Mouse (Mus musculus) heart, embryonic 14.5 days (tissue): ENCODE measurements around the gene Luc7l3. TPM values are rescaled to one million over a fixed set of nuclear protein-coding genes. Genes with fewer than 3 reads are reported as not detected.

ENCODE experiments used
- ATAC-seq: fragments of 200-750 bp; cut with Nextera tagmentation; 2 replicates; pipeline ENCODE4 v1.8.0; 2017; ENCODE audit warnings: low read depth, moderate TSS enrichment; ENCODE audit not compliant: insufficient number of reproducible peaks, insufficient read depth, low FRiP score
- H3K27ac ChIP-seq, 2 experiments: fragments of 200-500 bp in 1 of 2; fragments of 300-500 bp in 1 of 2; sonication (generic) in 1 of 2; replicated peaks in 1 of 2; 2 replicates each; pipeline ENCODE4 v1.5.1; 2012 to 2014; ENCODE audit warnings: low read depth in 2 of 2, low read length in 2 of 2, control low read depth in 1 of 2, mild to moderate bottlenecking in 1 of 2, mixed read lengths in 1 of 2; ENCODE audit not compliant: control insufficient read depth in 1 of 2, insufficient read depth in 1 of 2
- H3K27me3 ChIP-seq: fragments of 300-500 bp; sonication (generic); 2 replicates; pipeline ENCODE4 v1.6.1; 2014; ENCODE audit warnings: mild to moderate bottlenecking, low read length, control low read depth; ENCODE audit not compliant: control insufficient read depth, insufficient read depth
- H3K36me3 ChIP-seq: fragments of 300-500 bp; sonication (generic); 2 replicates; pipeline ENCODE4 v1.6.1; 2014; ENCODE audit warnings: mild to moderate bottlenecking, control low read depth, low read length, mixed read lengths; ENCODE audit not compliant: control insufficient read depth, insufficient read depth
- H3K4me1 ChIP-seq, 2 experiments: fragments of 200-500 bp in 1 of 2; fragments of 300-500 bp in 1 of 2; sonication (generic) in 1 of 2; 2 replicates each; pipeline ENCODE4 v1.6.1; 2012 to 2014; ENCODE audit warnings: low read length in 2 of 2, control low read depth in 1 of 2, mixed read lengths in 1 of 2; ENCODE audit not compliant: control insufficient read depth in 2 of 2, insufficient read depth in 2 of 2
- H3K4me2 ChIP-seq: fragments of 300-500 bp; sonication (generic); 2 replicates; pipeline ENCODE4 v1.6.1; 2014; ENCODE audit warnings: mild to moderate bottlenecking, low read length
- H3K4me3 ChIP-seq, 2 experiments: fragments of 200-500 bp in 1 of 2; fragments of 300-500 bp in 1 of 2; sonication (generic) in 1 of 2; 2 replicates each; pipeline ENCODE4 v1.5.1; 2012 to 2014; ENCODE audit warnings: low read length in 2 of 2, mild to moderate bottlenecking in 2 of 2, control low read depth in 1 of 2, low read depth in 1 of 2, moderate library complexity in 1 of 2; ENCODE audit not compliant: control insufficient read depth in 1 of 2, insufficient read depth in 1 of 2
- H3K9ac ChIP-seq: fragments of 300-500 bp; sonication (generic); 2 replicates; pipeline ENCODE4 v1.6.1; 2014; ENCODE audit warnings: mild to moderate bottlenecking, low read length
- H3K9me3 ChIP-seq: fragments of 300-500 bp; sonication (generic); 2 replicates; pipeline ENCODE4 v1.6.1; 2016; ENCODE audit warnings: low read length, control low read depth; ENCODE audit not compliant: control insufficient read depth
- WGBS: fragments of 180-500 bp; shearing (Covaris S2); extraction: QIAGEN DNeasy Blood & Tissue Kit; methylation state at CpG from one replicate; pipeline ENCODE4 v1.1.7; 2014; 5-methylcytosine and 5-hydroxymethylcytosine counted together
- polyA plus RNA-seq: library from polyadenylated mRNA; unstranded; fragments of >200 nt; fragmentation: Nextera tagmentation; extraction: Ambion mirVana; gene quantifications from 2 replicates; pipeline ENCODE4 v1.2.1, GENCODE M21; 2014

Luc7l3 gene
- polyA plus RNA-seq, 1 experiment from 2014 or later, result 61.9 TPM

DNA sequence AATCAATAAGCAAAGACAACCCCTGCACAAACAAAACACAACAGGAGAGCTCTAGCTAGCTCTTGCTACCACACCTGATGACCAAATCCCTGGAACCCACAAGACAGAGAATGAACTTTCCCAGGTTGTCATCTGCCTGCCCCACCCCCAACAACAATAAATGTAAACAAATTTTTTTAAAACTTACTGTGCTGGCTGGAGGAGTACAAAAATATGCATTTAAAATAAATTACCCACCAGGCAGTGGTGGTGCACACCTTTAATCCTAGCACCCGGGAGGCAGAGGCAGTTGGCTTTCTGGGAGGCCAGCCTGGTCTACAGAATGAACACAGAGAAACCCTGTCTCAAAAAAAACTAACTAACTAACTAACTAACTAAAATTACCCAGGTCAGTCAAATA is 4.8 kb downstream of the Luc7l3 start:
- Histone ChIP-seq H3K9me3 (no peaks in the 10 kb centered on the region), H3K4me1 (peaks cover 4 to 61% of the 10 kb centered on the region in 2 experiments; a peak in 3 of 4 replicates), H3K36me3 (peaks cover 10% of the 10 kb centered on the region; the same call in 1 of the 2 replicates), H3K4me2 (no peak overlapping the region), H3K27me3 (no peaks in the 10 kb centered on the region), H3K4me3 (no peak overlapping the region), H3K27ac (no peak overlapping the region), H3K9ac (no peak overlapping the region)
- 74% methylated on average over 1 of the region's 1 CpGs for WGBS
- ATAC-seq, result no peak

DNA sequence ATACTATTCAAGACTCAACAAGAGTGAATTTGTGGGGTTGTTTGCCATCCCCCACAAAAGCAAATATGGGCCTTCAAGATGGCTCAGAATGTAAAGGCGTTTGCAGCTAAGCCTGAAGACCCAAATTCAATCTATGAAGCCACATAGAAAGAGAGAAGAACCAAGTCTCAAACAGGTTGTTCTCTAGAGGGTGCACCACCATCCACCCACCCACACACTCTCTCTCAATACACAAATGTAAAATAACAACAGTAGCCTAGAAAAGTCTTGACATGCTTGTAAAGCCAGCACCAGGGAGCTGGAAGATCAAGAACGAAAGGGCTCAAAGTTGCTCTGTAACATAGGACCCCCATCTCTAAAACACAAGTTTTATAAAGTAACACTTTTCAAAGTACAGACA is 5.3 kb downstream of the Luc7l3 start:
- H3K27ac ChIP-seq, result no peak overlapping the region
- 74% methylated on average over 2 of the region's 2 CpGs for WGBS

DNA sequence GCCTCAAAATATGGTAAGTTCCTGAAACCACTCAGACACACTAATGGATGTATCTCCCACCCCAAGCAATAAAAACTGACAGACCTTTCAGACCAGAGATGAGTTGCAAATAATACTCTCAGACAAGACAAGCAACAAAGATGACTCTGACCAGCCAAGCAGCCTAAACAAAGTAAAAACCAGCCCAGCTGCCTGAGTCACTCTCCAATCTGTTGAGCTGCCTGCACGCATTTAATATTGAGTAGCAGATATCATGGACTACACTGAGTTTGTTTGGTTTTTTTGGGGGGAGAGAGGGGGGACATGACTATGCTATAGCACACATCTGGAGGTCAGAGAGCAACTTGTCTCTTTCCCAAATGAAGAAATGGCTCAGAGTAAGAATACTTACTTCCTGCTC is 6.5 kb downstream of the Luc7l3 start:
- Histone ChIP-seq H3K4me2 (no peak overlapping the region), H3K9me3 (no peaks in the 10 kb centered on the region), H3K36me3 (peaks cover 10% of the 10 kb centered on the region; the same call in 1 of the 2 replicates), H3K27ac (peak overlapping the region in 1 of 2 experiments; percentile 25; a peak in 1 of 4 replicates), H3K4me1 (peaks cover 4 to 59% of the 10 kb centered on the region in 2 experiments; a peak in 3 of 4 replicates), H3K4me3 (no peak overlapping the region), H3K9ac (no peak overlapping the region), H3K27me3 (no peaks in the 10 kb centered on the region)
- ATAC-seq, result no peak
- WGBS, result 38% methylated on average over 1 of the region's 1 CpGs

More for the DNA sequence above, 5.3 kb downstream of the Luc7l3 start:
- Histone ChIP-seq H3K9me3 (no peaks in the 10 kb centered on the region), H3K36me3 (peaks cover 10% of the 10 kb centered on the region; the same call in 1 of the 2 replicates), H3K9ac (no peak overlapping the region), H3K4me2 (no peak overlapping the region), H3K27me3 (no peaks in the 10 kb centered on the region), H3K4me3 (no peak overlapping the region), H3K4me1 (peaks cover 4 to 61% of the 10 kb centered on the region in 2 experiments; a peak in 3 of 4 replicates)
- ATAC-seq, result no peak

DNA sequence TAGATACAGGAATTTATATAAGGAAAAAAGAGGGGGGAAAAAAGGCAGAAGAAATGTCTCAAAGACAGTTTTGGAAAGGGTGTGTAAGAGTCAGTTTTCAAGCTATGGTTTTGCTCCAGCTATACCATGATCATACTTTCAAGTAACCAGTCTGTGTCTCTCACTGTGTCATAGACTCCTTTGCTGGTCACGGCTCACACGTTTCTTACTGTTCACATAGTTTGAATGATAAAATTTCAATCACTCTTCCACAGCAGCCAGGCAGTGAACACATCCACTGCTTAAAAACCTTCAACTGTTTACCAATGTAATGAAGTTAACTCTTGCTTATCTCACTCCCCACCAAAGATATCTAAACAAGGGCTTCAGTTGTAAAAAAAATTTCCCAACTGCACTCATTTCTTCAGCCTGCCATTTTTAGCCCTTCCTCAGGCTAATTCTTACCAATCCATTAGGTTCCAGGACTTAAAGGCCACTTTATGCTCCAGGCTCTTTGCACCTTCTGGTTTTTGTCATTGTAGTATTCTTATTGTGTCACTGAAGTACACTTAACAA is 7.6 kb downstream of the Luc7l3 start:
- Histone ChIP-seq H3K9ac (no peak overlapping the region), H3K27ac (peak overlapping the region; percentile 26 to 39; a peak in 2 of 4 replicates), H3K9me3 (no peaks in the 10 kb centered on the region), H3K27me3 (no peaks in the 10 kb centered on the region), H3K4me3 (no peak overlapping the region), H3K4me1 (peaks cover 4 to 48% of the 10 kb centered on the region in 2 experiments; a peak in 3 of 4 replicates), H3K4me2 (no peak overlapping the region), H3K36me3 (peaks cover 11% of the 10 kb centered on the region)
- no peak for ATAC-seq
- 39% methylated on average over 2 of the region's 2 CpGs for WGBS

DNA sequence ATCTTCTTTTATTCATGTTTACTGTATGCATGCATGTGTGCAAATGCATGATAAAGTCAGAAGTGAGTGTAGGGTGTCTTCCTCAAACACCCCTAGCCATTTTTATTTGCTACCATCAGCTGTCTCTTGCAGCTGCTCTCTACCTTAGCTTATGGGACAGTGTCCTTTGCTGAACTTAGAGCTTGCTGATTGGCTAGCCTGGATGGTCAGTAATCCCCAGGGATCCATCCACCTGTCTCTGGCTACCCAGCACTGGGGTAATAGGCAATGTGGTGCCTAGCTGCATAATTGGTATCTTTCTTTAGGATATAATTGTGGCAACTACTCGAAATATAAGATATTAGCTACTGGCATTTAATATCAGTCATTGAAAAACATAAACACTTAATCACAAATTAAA is 9.1 kb downstream of the Luc7l3 start:
- H3K9me3 ChIP-seq, result no peaks in the 10 kb centered on the region
- H3K27me3 ChIP-seq, result no peaks in the 10 kb centered on the region
- peaks cover 23% of the 10 kb centered on the region for H3K36me3 ChIP-seq
- H3K9ac ChIP-seq, result no peak overlapping the region
- 88% methylated on average over 1 of the region's 1 CpGs for WGBS
- no peak for ATAC-seq
- peaks cover 4 to 43% of the 10 kb centered on the region in 2 experiments; a peak in 3 of 4 replicates for H3K4me1 ChIP-seq
- no peak overlapping the region for H3K4me3 ChIP-seq
- no peak overlapping the region for H3K27ac ChIP-seq
- no peak overlapping the region for H3K4me2 ChIP-seq

DNA sequence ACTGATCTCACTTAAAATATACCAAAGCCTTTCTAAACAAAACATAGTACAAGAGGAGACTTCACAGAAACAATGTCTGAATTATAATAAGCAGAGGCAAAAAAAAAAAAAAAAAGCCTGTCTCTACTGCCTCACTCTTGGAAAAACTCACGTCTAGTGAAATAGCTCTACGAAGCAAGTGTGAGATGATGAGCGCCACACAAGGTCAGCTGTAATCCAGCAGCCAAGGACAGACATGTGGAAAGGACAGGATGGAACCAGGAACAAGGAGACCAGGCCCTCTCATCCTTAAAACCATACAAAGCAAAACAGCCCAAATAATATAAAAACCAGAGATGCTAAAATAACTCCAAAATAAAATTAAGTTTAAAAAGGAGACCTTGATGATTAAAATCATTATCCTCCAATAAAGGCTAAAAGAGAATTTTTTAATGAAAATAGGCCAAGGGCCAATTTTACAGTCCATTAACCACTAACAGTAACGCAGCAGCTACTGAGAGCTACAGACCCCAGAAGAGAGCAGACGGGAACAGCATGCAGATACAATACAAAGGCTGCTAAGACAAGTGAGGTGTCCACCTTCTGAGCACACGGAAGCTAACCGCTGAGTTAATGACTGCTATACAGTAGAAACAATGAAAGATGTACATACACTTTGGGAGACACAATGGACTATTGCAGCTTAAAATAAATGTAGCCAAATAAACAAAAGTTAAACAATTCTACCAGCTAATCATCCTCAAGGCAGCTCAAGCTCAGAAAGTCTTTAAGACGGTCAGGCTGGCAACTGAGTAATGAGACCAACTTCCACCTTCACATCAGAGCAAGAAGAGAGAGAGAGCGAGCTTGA is 26.6 kb downstream of the Luc7l3 start:
- no peak overlapping the region for H3K9ac ChIP-seq
- no peaks in the 10 kb centered on the region for H3K4me1 ChIP-seq
- peaks cover 99% of the 10 kb centered on the region for H3K36me3 ChIP-seq
- no peak overlapping the region for H3K27ac ChIP-seq
- H3K27me3 ChIP-seq, result no peaks in the 10 kb centered on the region
- H3K4me3 ChIP-seq, result no peak overlapping the region
- no peaks in the 10 kb centered on the region for H3K9me3 ChIP-seq
- no peak overlapping the region for H3K4me2 ChIP-seq
- 71% methylated on average over 9 of the region's 9 CpGs for WGBS
- no peak for ATAC-seq

DNA sequence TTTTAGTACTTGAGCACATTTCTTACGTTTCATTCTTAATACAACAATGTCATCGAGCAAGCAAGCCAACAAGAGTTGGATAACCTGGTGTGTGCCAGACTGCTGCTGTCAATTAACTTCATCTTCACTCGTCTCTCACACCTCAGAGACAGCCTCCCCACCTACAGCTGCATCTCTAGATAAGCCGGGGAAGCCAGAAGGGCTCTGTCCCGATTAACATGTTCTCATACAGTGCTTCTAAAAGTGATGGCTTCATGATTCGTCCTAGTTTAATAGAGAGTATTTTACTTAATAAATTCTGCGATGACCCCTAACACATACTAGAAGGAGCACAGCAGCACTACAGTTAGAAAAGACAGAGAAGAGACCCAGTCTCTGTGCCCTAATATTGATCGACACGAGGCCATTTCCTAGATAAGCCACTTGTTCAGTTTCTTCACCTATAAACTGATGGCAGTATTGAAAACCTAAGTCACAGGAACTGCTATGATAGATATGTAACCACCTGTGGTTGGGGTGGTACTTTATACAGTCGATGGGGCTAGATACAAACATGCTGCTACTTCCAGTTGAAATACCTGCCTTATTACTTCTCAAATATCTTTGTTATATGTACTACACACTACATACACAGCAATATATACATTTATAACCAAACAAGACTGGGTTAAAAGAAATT is 31.6 kb downstream of the Luc7l3 start:
- Histone ChIP-seq H3K9me3 (no peaks in the 10 kb centered on the region), H3K9ac (no peak overlapping the region), H3K4me3 (no peak overlapping the region), H3K4me2 (no peak overlapping the region), H3K27me3 (no peaks in the 10 kb centered on the region), H3K36me3 (peaks cover 97% of the 10 kb centered on the region), H3K4me1 (no peaks in the 10 kb centered on the region), H3K27ac (no peak overlapping the region)
- ATAC-seq, result no peak
- WGBS, result 80% methylated on average over 10 of the region's 10 CpGs
